ENCODE assay signal across 9 mouse cellular contexts in genomic region chr6:140961987-140962386, GRCm38 (mm10).
A peak's percentile ranks its signal among the peaks of the same experiment; 100 is the strongest.
DNase-seq lines count a peak whose midpoint lies in the region; ATAC-seq and TF ChIP-seq lines count a peak whose summit lies in the region.
"Had no signal": no experiment of that assay in that cellular context is flagged by ENCODE, and none has a peak within 500 bp of the region (broad histone marks: within the 10 kb centered on the region; RNA-seq: fewer than 3 reads in every experiment).

No protein-coding gene starts in this region.

- WGBS in embryonic facial prominence, embryonic 12.5 days = 84% methylated on average over 11 of the region's 11 CpGs
- WGBS in embryonic facial prominence, embryonic 10.5 days = 79% methylated on average over 11 of the region's 11 CpGs
- WGBS in hindbrain, embryonic 14.5 days = 18% methylated on average over 11 of the region's 11 CpGs
- 17% methylated on average over 11 of the region's 11 CpGs for WGBS in midbrain, embryonic 15.5 days
- 71% methylated on average over 11 of the region's 11 CpGs for WGBS in stomach, postnatal 0 days

- no peak overlapping the region for H3K4me2 ChIP-seq in embryonic facial prominence, embryonic 12.5 days (replicated peaks)
- H3K4me2 ChIP-seq in hindbrain, embryonic 14.5 days (replicated peaks) = peak overlapping the region; percentile 33
- peak overlapping the region; percentile 44 for H3K4me2 ChIP-seq in midbrain, embryonic 15.5 days
- H3K4me2 ChIP-seq in stomach, postnatal 0 days (replicated peaks; ENCODE audit: low read depth) = no peak overlapping the region
- H3K4me2 ChIP-seq: lung, embryonic 15.5 days had no signal

- H3K27ac ChIP-seq in embryonic facial prominence, embryonic 12.5 days = no peak overlapping the region
- no peak overlapping the region for H3K27ac ChIP-seq in embryonic facial prominence, embryonic 10.5 days (replicated peaks)
- no peak overlapping the region for H3K27ac ChIP-seq in hindbrain, embryonic 14.5 days
- no peak overlapping the region for H3K27ac ChIP-seq in midbrain, embryonic 15.5 days
- no peak overlapping the region for H3K27ac ChIP-seq in stomach, postnatal 0 days (replicated peaks)
- H3K27ac ChIP-seq: lung, embryonic 15.5 days had no signal

- no peak for TF ChIP-seq EP300 in stomach, postnatal 0 days (optimal IDR thresholded peaks at IDR 0.05)

- H3K9me3 ChIP-seq in embryonic facial prominence, embryonic 12.5 days = no peaks in the 10 kb centered on the region
- no peaks in the 10 kb centered on the region for H3K9me3 ChIP-seq in embryonic facial prominence, embryonic 10.5 days
- no peaks in the 10 kb centered on the region for H3K9me3 ChIP-seq in hindbrain, embryonic 14.5 days (ENCODE audit: control insufficient read depth, low read length)
- no peaks in the 10 kb centered on the region for H3K9me3 ChIP-seq in midbrain, embryonic 15.5 days
- H3K9me3 ChIP-seq in stomach, postnatal 0 days (ENCODE audit: control insufficient read depth, low read length) = no peaks in the 10 kb centered on the region
- H3K9me3 ChIP-seq: lung, embryonic 15.5 days had no signal

- no peaks in the 10 kb centered on the region for H3K4me1 ChIP-seq in embryonic facial prominence, embryonic 12.5 days
- peaks cover 4% of the 10 kb centered on the region; the same call in 1 of the 2 replicates for H3K4me1 ChIP-seq in embryonic facial prominence, embryonic 10.5 days
- H3K4me1 ChIP-seq in hindbrain, embryonic 14.5 days (replicated peaks; ENCODE audit: control insufficient read depth, insufficient read depth, low read length) = peaks cover 19% of the 10 kb centered on the region; the same call in 1 of the 2 replicates
- peaks cover 20% of the 10 kb centered on the region for H3K4me1 ChIP-seq in midbrain, embryonic 15.5 days
- H3K4me1 ChIP-seq in stomach, postnatal 0 days (replicated peaks; ENCODE audit: control insufficient read depth, insufficient read depth) = no peaks in the 10 kb centered on the region

- no peaks in the 10 kb centered on the region for H3K36me3 ChIP-seq in embryonic facial prominence, embryonic 12.5 days
- H3K36me3 ChIP-seq in embryonic facial prominence, embryonic 10.5 days (replicated peaks) = no peaks in the 10 kb centered on the region
- no peaks in the 10 kb centered on the region for H3K36me3 ChIP-seq in hindbrain, embryonic 14.5 days (replicated peaks; ENCODE audit: control insufficient read depth, insufficient read depth)
- H3K36me3 ChIP-seq in midbrain, embryonic 15.5 days (replicated peaks) = no peaks in the 10 kb centered on the region
- H3K36me3 ChIP-seq in stomach, postnatal 0 days (ENCODE audit: control insufficient read depth, insufficient read depth, low read length) = no peaks in the 10 kb centered on the region
- H3K36me3 ChIP-seq: lung, embryonic 15.5 days had no signal

- TF ChIP-seq CTCF in stomach, postnatal 0 days (IDR thresholded peaks at IDR 0.05; ENCODE audit: low read depth) = no peak

- H3K4me3 ChIP-seq in embryonic facial prominence, embryonic 12.5 days = no peak overlapping the region
- H3K4me3 ChIP-seq in embryonic facial prominence, embryonic 10.5 days = no peak overlapping the region
- no peak overlapping the region for H3K4me3 ChIP-seq in hindbrain, embryonic 14.5 days (replicated peaks; ENCODE audit: low read length)
- H3K4me3 ChIP-seq in midbrain, embryonic 15.5 days = peak overlapping the region; percentile 10; the same call in 1 of the 2 replicates
- no peak overlapping the region for H3K4me3 ChIP-seq in stomach, postnatal 0 days (ENCODE audit: low read depth, low read length)
- H3K4me3 ChIP-seq: lung, embryonic 15.5 days had no signal

- ATAC-seq in embryonic facial prominence, embryonic 12.5 days (ENCODE audit: insufficient number of reproducible peaks, insufficient read depth, low FRiP score, low TSS enrichment) = 0 out of 2 replicates have a peak, but pooled peaks have one; percentile 41
- ATAC-seq in hindbrain, embryonic 14.5 days (ENCODE audit: low FRiP score) = peak; percentile 69
- ATAC-seq in midbrain, embryonic 15.5 days (replicated peaks) = peak; percentile 53
- no peak for ATAC-seq in stomach, postnatal 0 days (ENCODE audit: low FRiP score, low TSS enrichment)

- DNase-seq in embryonic facial prominence, embryonic 10.5 days (ENCODE audit: low spot score) = no peak
- peak; percentile 50 to 68 for DNase-seq in cerebellum, postnatal 14 days
- peak; percentile 41 for DNase-seq in hindbrain, embryonic 14.5 days (ENCODE audit: low spot score)
- no peak for DNase-seq in adrenal gland, postnatal 25 days
- no peak for DNase-seq in stomach, postnatal 0 days (ENCODE audit: low spot score)
- DNase-seq in heart, adult 8-10 months (ENCODE audit: low spot score) = no peak

- H3K27me3 ChIP-seq in embryonic facial prominence, embryonic 12.5 days = no peaks in the 10 kb centered on the region
- no peaks in the 10 kb centered on the region for H3K27me3 ChIP-seq in embryonic facial prominence, embryonic 10.5 days (replicated peaks; ENCODE audit: low read depth, poor library complexity, severe bottlenecking)
- H3K27me3 ChIP-seq in hindbrain, embryonic 14.5 days (ENCODE audit: control insufficient read depth, insufficient read depth, low read length) = no peaks in the 10 kb centered on the region
- no peaks in the 10 kb centered on the region for H3K27me3 ChIP-seq in midbrain, embryonic 15.5 days (replicated peaks)
- H3K27me3 ChIP-seq in stomach, postnatal 0 days (ENCODE audit: control insufficient read depth, insufficient read depth, low read length) = no peaks in the 10 kb centered on the region
- H3K27me3 ChIP-seq: lung, embryonic 15.5 days had no signal

- H3K9ac ChIP-seq in embryonic facial prominence, embryonic 12.5 days = no peak overlapping the region
- no peak overlapping the region for H3K9ac ChIP-seq in hindbrain, embryonic 14.5 days
- no peak overlapping the region for H3K9ac ChIP-seq in midbrain, embryonic 15.5 days
- H3K9ac ChIP-seq in stomach, postnatal 0 days (ENCODE audit: low read length) = no peak overlapping the region
- H3K9ac ChIP-seq: lung, embryonic 15.5 days had no signal

Comparison
In these comparisons a context has a peak if more than half of its experiments do, and no peak if none do; other contexts are left out.
1. H3K4me2 ChIP-seq: peak in hindbrain, embryonic 14.5 days (single experiment) and midbrain, embryonic 15.5 days (single experiment); none in embryonic facial prominence, embryonic 12.5 days (single experiment) and stomach, postnatal 0 days (single experiment).
2. DNase-seq: peak in cerebellum, postnatal 14 days (2 of 2) and hindbrain, embryonic 14.5 days (single experiment); none in embryonic facial prominence, embryonic 10.5 days (single experiment), adrenal gland, postnatal 25 days (single experiment), stomach, postnatal 0 days (single experiment) and heart, adult 8-10 months (single experiment).